21 mouse cellular contexts compared by ENCODE assay signal in the genomic region with DNA sequence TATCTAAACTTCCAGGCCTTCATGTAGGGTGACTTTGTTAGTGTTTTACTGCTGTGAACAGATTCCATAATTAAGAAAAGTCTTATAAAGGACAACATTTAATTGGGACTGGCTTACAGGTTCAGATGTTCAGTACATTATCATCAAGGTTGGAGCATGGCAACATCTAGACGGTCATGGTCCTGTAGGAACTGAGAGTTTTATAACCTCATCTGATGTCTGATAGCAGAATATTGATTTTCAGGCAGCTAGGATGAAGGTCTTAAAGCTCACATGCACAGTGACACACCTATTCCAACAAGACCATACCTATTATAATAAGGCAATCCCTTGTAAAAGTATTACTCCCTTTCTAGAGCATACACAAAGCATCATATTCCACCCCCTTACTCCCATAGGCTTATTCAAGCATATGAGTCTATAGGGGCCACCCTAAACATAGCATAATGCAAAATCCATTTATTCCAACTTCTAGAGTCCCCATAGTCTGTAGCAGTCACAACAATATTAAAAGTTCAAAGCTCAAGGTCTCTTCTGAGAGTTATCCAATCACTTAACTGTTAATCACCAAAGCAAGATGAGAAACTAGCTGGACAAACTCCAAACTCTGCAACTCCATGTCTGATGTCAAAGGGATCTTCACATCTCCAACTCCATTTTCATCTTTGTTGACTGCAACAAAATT.
DNase-seq lines count a peak whose midpoint lies in the region; ATAC-seq and TF ChIP-seq lines count a peak whose summit lies in the region.
"Had no signal": no experiment of that assay in that cellular context is flagged by ENCODE, and none has a peak within 500 bp of the region (broad histone marks: within the 10 kb centered on the region; RNA-seq: fewer than 3 reads in every experiment).

No protein-coding gene starts in this region.

- no peak for TF ChIP-seq CTCF in intestine, postnatal 0 days (IDR thresholded peaks at IDR 0.05; ENCODE audit: low read depth)

- H3K4me3 ChIP-seq in intestine, embryonic 15.5 days (replicated peaks), result no peak overlapping the region
- H3K4me3 ChIP-seq in intestine, embryonic 16.5 days (ENCODE audit: low read length), result no peak overlapping the region
- no peak overlapping the region for H3K4me3 ChIP-seq in intestine, postnatal 0 days (ENCODE audit: low read depth, low read length)
- no peak overlapping the region for H3K4me3 ChIP-seq in forebrain, embryonic 12.5 days (replicated peaks)

- no peaks in the 10 kb centered on the region for H3K9me3 ChIP-seq in intestine, embryonic 15.5 days
- no peaks in the 10 kb centered on the region for H3K9me3 ChIP-seq in intestine, embryonic 16.5 days (ENCODE audit: control insufficient read depth, low read length)
- H3K9me3 ChIP-seq in intestine, postnatal 0 days (ENCODE audit: control insufficient read depth), result no peaks in the 10 kb centered on the region
- H3K9me3 ChIP-seq in forebrain, embryonic 12.5 days, result no peaks in the 10 kb centered on the region
- H3K9me3 ChIP-seq: G1E had no signal

- ATAC-seq in intestine, embryonic 15.5 days, result peak; percentile 81
- peak; percentile 88 for ATAC-seq in intestine, embryonic 16.5 days
- ATAC-seq in intestine, postnatal 0 days, result peak; percentile 83
- ATAC-seq in erythroblast, adult 5-6 weeks (replicated peaks; ENCODE audit: low FRiP score, poor library complexity, severe bottlenecking), result no peak
- ATAC-seq in forebrain, embryonic 12.5 days (ENCODE audit: low FRiP score), result no peak
- ATAC-seq: activated CD4-positive, CD25-positive, alpha-beta regulatory T cell, adult 4 months; CD4-positive, CD25-positive, alpha-beta regulatory T cell, adult 4 months; Patski had no signal

- intact Hi-C loops in heart, postnatal 36 days (cut with DNase I), result no loop called here

- H3K4me2 ChIP-seq in intestine, embryonic 15.5 days (replicated peaks), result no peak overlapping the region
- no peak overlapping the region for H3K4me2 ChIP-seq in intestine, embryonic 16.5 days (ENCODE audit: low read depth, low read length)
- no peak overlapping the region for H3K4me2 ChIP-seq in intestine, postnatal 0 days (replicated peaks; ENCODE audit: low read depth)
- no peak overlapping the region for H3K4me2 ChIP-seq in forebrain, embryonic 12.5 days

- H3K9ac ChIP-seq in intestine, embryonic 15.5 days, result no peak overlapping the region
- no peak overlapping the region for H3K9ac ChIP-seq in intestine, embryonic 16.5 days (ENCODE audit: low read depth, low read length)
- H3K9ac ChIP-seq in intestine, postnatal 0 days (ENCODE audit: low read depth, low read length), result no peak overlapping the region
- no peak overlapping the region for H3K9ac ChIP-seq in forebrain, embryonic 12.5 days

- no peaks in the 10 kb centered on the region for H3K4me1 ChIP-seq in intestine, embryonic 15.5 days (replicated peaks)
- no peaks in the 10 kb centered on the region for H3K4me1 ChIP-seq in intestine, embryonic 16.5 days (ENCODE audit: control insufficient read depth, insufficient read depth, low read length)
- H3K4me1 ChIP-seq in intestine, postnatal 0 days (replicated peaks; ENCODE audit: control insufficient read depth, insufficient read depth, low read length), result no peaks in the 10 kb centered on the region
- no peaks in the 10 kb centered on the region for H3K4me1 ChIP-seq in forebrain, embryonic 12.5 days

- H3K36me3 ChIP-seq in intestine, embryonic 15.5 days, result no peaks in the 10 kb centered on the region
- H3K36me3 ChIP-seq in intestine, embryonic 16.5 days (ENCODE audit: control insufficient read depth, insufficient read depth, low read length), result no peaks in the 10 kb centered on the region
- H3K36me3 ChIP-seq in intestine, postnatal 0 days (ENCODE audit: control insufficient read depth, insufficient read depth), result no peaks in the 10 kb centered on the region
- H3K36me3 ChIP-seq in forebrain, embryonic 12.5 days (replicated peaks), result no peaks in the 10 kb centered on the region
- H3K36me3 ChIP-seq: G1E had no signal

- H3K27ac ChIP-seq in intestine, embryonic 15.5 days, result no peak overlapping the region
- H3K27ac ChIP-seq in intestine, embryonic 16.5 days (ENCODE audit: low read length), result peak overlapping the region; percentile 54
- peak overlapping the region; percentile 30 for H3K27ac ChIP-seq in intestine, postnatal 0 days (ENCODE audit: low read depth, low read length)
- no peak overlapping the region for H3K27ac ChIP-seq in forebrain, embryonic 12.5 days

- WGBS in intestine, embryonic 15.5 days, result 61% methylated on average over 1 of the region's 1 CpGs
- 68% methylated on average over 1 of the region's 1 CpGs for WGBS in intestine, embryonic 16.5 days
- WGBS in intestine, postnatal 0 days, result 58% methylated on average over 1 of the region's 1 CpGs
- WGBS in forebrain, embryonic 12.5 days, result 95% methylated on average over 1 of the region's 1 CpGs

- no peak for DNase-seq in heart, postnatal 36 days
- DNase-seq: adrenal gland, adult 2 months; adrenal gland, adult 8-10 months; adrenal gland, postnatal 10 days; adrenal gland, postnatal 14 days; adrenal gland, postnatal 25 days; adrenal gland, postnatal 36 days; B cell, adult 2 months; cerebellum, adult 11 months; cerebellum, adult 11-12 months; cerebellum, adult 18-20 months had no signal

- H3K27me3 ChIP-seq in intestine, embryonic 15.5 days (replicated peaks), result no peaks in the 10 kb centered on the region
- H3K27me3 ChIP-seq in intestine, embryonic 16.5 days (replicated peaks; ENCODE audit: control insufficient read depth, insufficient read depth, low read length), result no peaks in the 10 kb centered on the region
- no peaks in the 10 kb centered on the region for H3K27me3 ChIP-seq in intestine, postnatal 0 days (replicated peaks; ENCODE audit: control insufficient read depth, insufficient read depth, low read length)
- no peaks in the 10 kb centered on the region for H3K27me3 ChIP-seq in forebrain, embryonic 12.5 days
- H3K27me3 ChIP-seq: CH12.LX had no signal

Comparison
In these comparisons a context has a peak if more than half of its experiments do, and no peak if none do; other contexts are left out.
1. H3K27ac ChIP-seq: peak in intestine, embryonic 16.5 days (single experiment) and intestine, postnatal 0 days (single experiment); none in intestine, embryonic 15.5 days (single experiment) and forebrain, embryonic 12.5 days (single experiment).
2. ATAC-seq: peak in intestine, embryonic 15.5 days (single experiment), intestine, embryonic 16.5 days (single experiment) and intestine, postnatal 0 days (single experiment); none in erythroblast, adult 5-6 weeks (single experiment) and forebrain, embryonic 12.5 days (single experiment).